21 mouse cellular contexts compared by ENCODE assay signal in genomic region chr17:12409346-12409944, GRCm38 (mm10). TPM values are rescaled to one million over a fixed set of nuclear protein-coding genes. Genes with fewer than 3 reads are reported as not detected.
DNase-seq lines count a peak whose midpoint lies in the region; ATAC-seq and TF ChIP-seq lines count a peak whose summit lies in the region.
"Had no signal": no experiment of that assay in that cellular context is flagged by ENCODE, and none has a peak within 500 bp of the region (broad histone marks: within the 10 kb centered on the region; RNA-seq: fewer than 3 reads in every experiment).

No protein-coding gene starts in this region.

- intact Hi-C loops in left cerebral cortex, postnatal 10 days (cut with DNase I), result no loop called here

- H3K27ac ChIP-seq in lung, embryonic 14.5 days (ENCODE audit: low read depth), result 0 out of 2 replicates have a peak overlapping the region, but pooled peaks have one; percentile 30
- H3K27ac ChIP-seq: hindbrain, embryonic 14.5 days; limb, embryonic 15.5 days; midbrain, embryonic 12.5 days; neural tube, embryonic 15.5 days had no signal

- no peak for ATAC-seq in lung, embryonic 14.5 days (ENCODE audit: insufficient read depth)
- ATAC-seq: inflammation-experienced regulatory T-cells, adult 6 months had no signal

- DNase-seq in cerebellum, postnatal 10 days, result peak; percentile 24 to 35
- DNase-seq in cerebellum, postnatal 14 days, result no peak
- peak; percentile 43 for DNase-seq in lung, embryonic 14.5 days
- DNase-seq in lung, adult 2 months, result no peak
- DNase-seq in gastrocnemius, postnatal 25 days, result peak; percentile 52
- DNase-seq in thymus, postnatal 25 days, result peak; percentile 21
- DNase-seq in left cerebral cortex, postnatal 10 days (ENCODE audit: extremely low spot score in 1 of 2, low spot score in 2 of 2), result no peak
- no peak for DNase-seq in urinary bladder, postnatal 4 days (ENCODE audit: low spot score in 2 of 2)
- DNase-seq: adrenal gland, postnatal 25 days; cerebellum, adult 9-10 months; heart, postnatal 4 days; kidney, adult 2 months; kidney, postnatal 25 days; layer of hippocampus, postnatal 36 days; spleen, adult 18-20 months had no signal

- no peaks in the 10 kb centered on the region for H3K9me3 ChIP-seq in lung, embryonic 14.5 days (ENCODE audit: low read depth, low read length)
- H3K9me3 ChIP-seq: limb, embryonic 15.5 days; midbrain, embryonic 12.5 days; neural tube, embryonic 15.5 days had no signal

- H3K27me3 ChIP-seq in lung, embryonic 14.5 days (ENCODE audit: insufficient read depth, low read length), result no peaks in the 10 kb centered on the region
- H3K27me3 ChIP-seq: limb, embryonic 15.5 days; midbrain, embryonic 12.5 days; neural tube, embryonic 15.5 days had no signal

- no peak overlapping the region for H3K9ac ChIP-seq in lung, embryonic 14.5 days
- H3K9ac ChIP-seq: hindbrain, embryonic 14.5 days; limb, embryonic 15.5 days; midbrain, embryonic 12.5 days; neural tube, embryonic 15.5 days had no signal

- no peak overlapping the region for H3K4me3 ChIP-seq in lung, embryonic 14.5 days (ENCODE audit: low read depth, low read length)
- no peak overlapping the region for H3K4me3 ChIP-seq in lung, adult 2 months (replicated peaks; ENCODE audit: extremely low read depth, low read depth, low read length)
- H3K4me3 ChIP-seq: limb, embryonic 15.5 days; midbrain, embryonic 12.5 days; neural tube, embryonic 15.5 days had no signal

- 51% methylated on average over 11 of the region's 11 CpGs for WGBS in lung, embryonic 14.5 days
- WGBS in lung, adult 2 months, result 71% methylated on average over 11 of the region's 11 CpGs

- TF ChIP-seq CTCF in lung, embryonic 14.5 days (IDR thresholded peaks at IDR 0.05; ENCODE audit: low read depth), result no peak
- no peak for TF ChIP-seq CTCF in lung, adult 2 months (IDR thresholded peaks at IDR 0.05; ENCODE audit: insufficient read depth, low read length)

- H3K4me2 ChIP-seq in lung, embryonic 14.5 days, result no peak overlapping the region
- H3K4me2 ChIP-seq: hindbrain, embryonic 14.5 days; limb, embryonic 15.5 days; midbrain, embryonic 12.5 days; neural tube, embryonic 15.5 days had no signal

- peaks cover 11% of the 10 kb centered on the region; the same call in 1 of the 2 replicates for H3K4me1 ChIP-seq in lung, embryonic 14.5 days (ENCODE audit: insufficient read depth)
- no peaks in the 10 kb centered on the region for H3K4me1 ChIP-seq in lung, adult 2 months (ENCODE audit: control insufficient read depth, insufficient read depth, low read length)
- H3K4me1 ChIP-seq: midbrain, embryonic 12.5 days; neural tube, embryonic 15.5 days had no signal

- H3K36me3 ChIP-seq in lung, embryonic 14.5 days (ENCODE audit: insufficient read depth), result no peaks in the 10 kb centered on the region
- H3K36me3 ChIP-seq: limb, embryonic 15.5 days; midbrain, embryonic 12.5 days; neural tube, embryonic 15.5 days had no signal

- no peak for TF ChIP-seq POLR2A in lung, adult 2 months (IDR thresholded peaks at IDR 0.05; ENCODE audit: borderline replicate concordance, extremely low read depth, low read depth, low read length)

RNA-seq across cellular contexts. Expression of gene Plg, which starts 31.0 kb away (rescaled TPM):
- 0.08 TPM in 1 of 2 replicates, not detected in the other for polyA plus RNA-seq in lung, embryonic 14.5 days (2014; fragmentation: Nextera tagmentation; extraction: Ambion mirVana)
- 0.27 and 0.59 TPM in 2 replicates for polyA plus RNA-seq in lung, adult 2 months (2012; rRNA removed)
- total RNA-seq in gastrocnemius, postnatal 25 days (2021), result not detected
- total RNA-seq in left cerebral cortex, postnatal 10 days (2021), result not detected
- total RNA-seq: adrenal gland, postnatal 25 days; layer of hippocampus, postnatal 36 days had no signal
- polyA plus RNA-seq: inflammation-experienced regulatory T-cells, adult 6 months; midbrain, embryonic 12.5 days; urinary bladder, adult 2 months had no signal

Comparison
In these comparisons a context has a peak if more than half of its experiments do, and no peak if none do; other contexts are left out.
1. DNase-seq: peak in cerebellum, postnatal 10 days (2 of 2), lung, embryonic 14.5 days (single experiment), gastrocnemius, postnatal 25 days (single experiment) and thymus, postnatal 25 days (single experiment); none in cerebellum, postnatal 14 days (0 of 2), lung, adult 2 months (single experiment), left cerebral cortex, postnatal 10 days (0 of 2) and urinary bladder, postnatal 4 days (0 of 2).